8 mouse cellular contexts compared by ENCODE assay signal in genomic region chr17:28484704-28485445, GRCm38 (mm10). TPM values are rescaled to one million over a fixed set of nuclear protein-coding genes. Genes with fewer than 3 reads are reported as not detected.
DNase-seq lines count a peak whose midpoint lies in the region; ATAC-seq and TF ChIP-seq lines count a peak whose summit lies in the region.

No protein-coding gene starts in this region.

- 8% methylated on average over 30 of the region's 30 CpGs for WGBS in limb, embryonic 13.5 days
- 8% methylated on average over 30 of the region's 30 CpGs for WGBS in midbrain, embryonic 12.5 days
- under 1% methylated on average over 30 of the region's 30 CpGs for WGBS in thymus, adult 2 months

- peak overlapping the region; percentile 88 for H3K27ac ChIP-seq in gastrocnemius, adult 2 months
- peak overlapping the region; percentile 79; the same call in 1 of the 2 replicates for H3K27ac ChIP-seq in limb, embryonic 13.5 days
- H3K27ac ChIP-seq in midbrain, embryonic 12.5 days (replicated peaks) = peak overlapping the region; percentile 88; the same call in 1 of the 2 replicates
- peak overlapping the region; percentile 28; the same call in 1 of the 2 replicates for H3K27ac ChIP-seq in thymus, adult 2 months (ENCODE audit: control insufficient read depth, insufficient read depth, low read length)

- no peak for TF ChIP-seq CTCF in gastrocnemius, adult 2 months (IDR thresholded peaks at IDR 0.05)
- TF ChIP-seq CTCF in thymus, adult 2 months (IDR thresholded peaks at IDR 0.05; ENCODE audit: borderline replicate concordance, control insufficient read depth, extremely low read depth, insufficient read depth, low read length, poor library complexity) = no peak

- intact Hi-C loops in gastrocnemius, adult 2 months (cut with DNase I) = loop anchor here (1.0 to 5.0 kb wide), 3 partner anchors 27 to 42 kb away; no protein-coding TSS in a partner anchor

- no peaks in the 10 kb centered on the region for H3K36me3 ChIP-seq in limb, embryonic 13.5 days
- H3K36me3 ChIP-seq in midbrain, embryonic 12.5 days = no peaks in the 10 kb centered on the region
- no peaks in the 10 kb centered on the region for H3K36me3 ChIP-seq in thymus, adult 2 months (ENCODE audit: control insufficient read depth, insufficient read depth, low read length)

- no peaks in the 10 kb centered on the region for H3K27me3 ChIP-seq in limb, embryonic 13.5 days
- no peaks in the 10 kb centered on the region for H3K27me3 ChIP-seq in midbrain, embryonic 12.5 days
- no peaks in the 10 kb centered on the region for H3K27me3 ChIP-seq in thymus, adult 2 months (ENCODE audit: control insufficient read depth, insufficient read depth, low read length)

- peak overlapping the region; percentile 84 for H3K9ac ChIP-seq in limb, embryonic 13.5 days
- peak overlapping the region; percentile 85 for H3K9ac ChIP-seq in midbrain, embryonic 12.5 days (replicated peaks)

- no peaks in the 10 kb centered on the region for H3K9me3 ChIP-seq in limb, embryonic 13.5 days
- H3K9me3 ChIP-seq in midbrain, embryonic 12.5 days = no peaks in the 10 kb centered on the region

- H3K4me2 ChIP-seq in limb, embryonic 13.5 days (replicated peaks) = peak overlapping the region; percentile 69
- H3K4me2 ChIP-seq in midbrain, embryonic 12.5 days (replicated peaks) = peak overlapping the region; percentile 68

- ATAC-seq in limb, embryonic 13.5 days (ENCODE audit: low FRiP score, low read depth) = 0 out of 2 replicates have a peak, but pooled peaks have one; percentile 16
- ATAC-seq in midbrain, embryonic 12.5 days (ENCODE audit: low FRiP score, low read depth) = no peak

- H3K4me1 ChIP-seq in limb, embryonic 13.5 days = peaks cover 13% of the 10 kb centered on the region
- H3K4me1 ChIP-seq in midbrain, embryonic 12.5 days = peaks cover 9% of the 10 kb centered on the region
- H3K4me1 ChIP-seq in thymus, adult 2 months (replicated peaks; ENCODE audit: control insufficient read depth, insufficient read depth, low read length) = peaks cover 26% of the 10 kb centered on the region

- H3K4me3 ChIP-seq in gastrocnemius, adult 2 months = peak overlapping the region; percentile 76
- peak overlapping the region; percentile 86 for H3K4me3 ChIP-seq in limb, embryonic 13.5 days
- H3K4me3 ChIP-seq in midbrain, embryonic 12.5 days = peak overlapping the region; percentile 87
- peak overlapping the region; percentile 63 for H3K4me3 ChIP-seq in thymus, adult 2 months (ENCODE audit: control insufficient read depth, insufficient read depth, low read length)

- TF ChIP-seq POLR2A in thymus, adult 2 months (IDR thresholded peaks at IDR 0.05; ENCODE audit: control insufficient read depth, extremely low read depth, insufficient read depth, low read length, poor library complexity) = no peak

- DNase-seq in kidney, adult 11 months = peak; percentile 14
- no peak for DNase-seq in kidney, adult 9 months
- peak; percentile 35 for DNase-seq in c-Kit-positive CD71-positive TER-119-positive erythroid progenitor cells, embryonic 14.5 days (ENCODE audit: low spot score)
- peak; percentile 69 for DNase-seq in gastrocnemius, adult 2 months
- peak; percentile 58 for DNase-seq in induced T-regulatory cell, adult 2 months (ENCODE audit: low read depth)
- peak; percentile 61 for DNase-seq in thymus, adult 2 months

RNA-seq across cellular contexts. Expression of gene Fkbp5, which starts 32.5 kb away (rescaled TPM):
- total RNA-seq in gastrocnemius, adult 2 months (2021) = 100 to 1,000 TPM; 106 to 153 TPM
- 26.2 and 27.3 TPM in 2 replicates for polyA plus RNA-seq in limb, embryonic 13.5 days (2015; fragmentation: Nextera tagmentation; extraction: Ambion mirVana)
- polyA plus RNA-seq in midbrain, embryonic 12.5 days (2016; fragmentation: Nextera tagmentation; extraction: Ambion mirVana) = 32.7 and 38.2 TPM in 2 replicates
- 157 and 179 TPM in 2 replicates for polyA plus RNA-seq in thymus, adult 2 months (2012; rRNA removed)

RNA-seq across cellular contexts. Expression of gene Armc12, which starts 45.7 kb away (rescaled TPM):
- not detected for total RNA-seq in gastrocnemius, adult 2 months (2021)
- polyA plus RNA-seq in limb, embryonic 13.5 days (2015; fragmentation: Nextera tagmentation; extraction: Ambion mirVana) = not detected in 2 replicates
- not detected in 2 replicates for polyA plus RNA-seq in midbrain, embryonic 12.5 days (2016; fragmentation: Nextera tagmentation; extraction: Ambion mirVana)
- 0.33 and 0.58 TPM in 2 replicates for polyA plus RNA-seq in thymus, adult 2 months (2012; rRNA removed)

Comparison
In these comparisons a context has a peak if more than half of its experiments do, and no peak if none do; other contexts are left out.
1. H3K27ac ChIP-seq: peak in every context shown above with its lines; median percentile 88 in gastrocnemius, adult 2 months; 88 in midbrain, embryonic 12.5 days; 79 in limb, embryonic 13.5 days; 28 in thymus, adult 2 months.